Mouse (Mus musculus) forebrain, embryonic 11.5 days (tissue): ENCODE data around the gene Chst11. TPM values are rescaled to one million over a fixed set of nuclear protein-coding genes. Genes with fewer than 3 reads are reported as not detected.
A peak's percentile ranks its signal among the peaks of the same experiment; 100 is the strongest.

Source experiments
- ATAC-seq: fragments of 200-750 bp; cut with Nextera tagmentation; replicated peaks from 2 replicates; pipeline ENCODE4 v1.8.0; 2017; ENCODE audit warnings: moderate TSS enrichment; ENCODE audit not compliant: low FRiP score
- DNase-seq: peaks from one replicate; pipeline ENCODE4 v3.0.0-alpha.2; 2017; ENCODE audit warnings: low spot score
- H3K27ac ChIP-seq: fragments of 300-500 bp; sonication (generic); 2 replicates; pipeline ENCODE4 v1.5.1; 2014; ENCODE audit warnings: low read depth, low read length
- H3K27me3 ChIP-seq: fragments of 300-500 bp; sonication (generic); 2 replicates; pipeline ENCODE4 v1.6.1; 2014; ENCODE audit warnings: mild to moderate bottlenecking, low read length, mixed read lengths; ENCODE audit not compliant: control insufficient read depth, insufficient read depth
- H3K36me3 ChIP-seq: fragments of 300-500 bp; sonication (generic); 2 replicates; pipeline ENCODE4 v1.6.1; 2014; ENCODE audit warnings: mild to moderate bottlenecking, low read length, moderate library complexity, mixed read lengths; ENCODE audit not compliant: control insufficient read depth, insufficient read depth
- H3K4me1 ChIP-seq: fragments of 300-500 bp; sonication (generic); replicated peaks from 2 replicates; pipeline ENCODE4 v1.6.1; 2014; ENCODE audit warnings: low read length, mixed read lengths; ENCODE audit not compliant: control insufficient read depth, insufficient read depth
- H3K4me2 ChIP-seq: fragments of 300-500 bp; sonication (generic); 2 replicates; pipeline ENCODE4 v1.6.1; 2014; ENCODE audit warnings: low read depth, mild to moderate bottlenecking, low read length, moderate library complexity, mixed read lengths; ENCODE audit not compliant: severe bottlenecking
- H3K4me3 ChIP-seq: fragments of 300-500 bp; sonication (generic); 2 replicates; pipeline ENCODE4 v1.5.1; 2014; ENCODE audit warnings: low read depth, low read length
- H3K9ac ChIP-seq: fragments of 300-500 bp; sonication (generic); 2 replicates; pipeline ENCODE4 v1.6.1; 2014; ENCODE audit warnings: low read length
- H3K9me3 ChIP-seq: fragments of 300-500 bp; sonication (generic); 2 replicates; pipeline ENCODE4 v1.6.1; 2016; ENCODE audit warnings: low read length, mixed read lengths; ENCODE audit not compliant: control insufficient read depth
- WGBS: fragments of 180-500 bp; shearing (Covaris S2); extraction: QIAGEN DNeasy Blood & Tissue Kit; methylation state at CpG from one replicate; pipeline ENCODE4 v1.1.7; 2014; 5-methylcytosine and 5-hydroxymethylcytosine counted together
- polyA plus RNA-seq: library from polyadenylated mRNA; unstranded; fragments of >200 nt; fragmentation: Nextera tagmentation; extraction: Ambion mirVana; gene quantifications from 2 replicates; pipeline ENCODE4 v1.2.1, GENCODE M21; 2014

Gene Chst11
- polyA plus RNA-seq, 1 experiment from 2014 or later, result 1.9 TPM

DNA sequence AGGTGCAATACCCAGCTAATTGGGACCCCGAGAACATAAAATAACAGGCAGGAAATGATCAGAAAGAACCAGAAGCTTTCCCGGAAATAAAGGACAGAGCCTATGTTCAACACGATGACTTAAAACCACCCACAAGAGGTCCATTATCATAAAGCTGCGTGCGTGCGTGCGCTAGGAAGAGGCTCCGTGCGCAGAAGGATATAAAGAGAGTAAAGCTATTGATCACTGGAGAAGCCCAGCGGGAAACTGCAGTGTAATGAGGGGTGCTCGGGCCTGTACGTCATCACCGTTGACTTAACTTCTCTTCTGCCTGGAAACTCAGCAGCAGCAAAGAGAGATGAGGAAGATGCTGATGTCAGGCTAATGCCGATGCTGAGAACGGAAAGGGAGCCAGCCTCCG is 224.8 kb downstream of the Chst11 start:
- H3K27ac ChIP-seq, result peak overlapping the region; percentile 19; the same call in 1 of the 2 replicates
- H3K4me1 ChIP-seq, result peaks cover 2% of the 10 kb centered on the region; the same call in 1 of the 2 replicates
- no peak overlapping the region for H3K4me3 ChIP-seq
- H3K9ac ChIP-seq, result no peak overlapping the region
- no peak for DNase-seq
- WGBS, result 64% methylated on average over 16 of the region's 16 CpGs
- no peak for ATAC-seq
- no peak overlapping the region for H3K4me2 ChIP-seq
- H3K27me3 ChIP-seq, result no peaks in the 10 kb centered on the region
- no peaks in the 10 kb centered on the region for H3K36me3 ChIP-seq
- no peaks in the 10 kb centered on the region for H3K9me3 ChIP-seq

DNA sequence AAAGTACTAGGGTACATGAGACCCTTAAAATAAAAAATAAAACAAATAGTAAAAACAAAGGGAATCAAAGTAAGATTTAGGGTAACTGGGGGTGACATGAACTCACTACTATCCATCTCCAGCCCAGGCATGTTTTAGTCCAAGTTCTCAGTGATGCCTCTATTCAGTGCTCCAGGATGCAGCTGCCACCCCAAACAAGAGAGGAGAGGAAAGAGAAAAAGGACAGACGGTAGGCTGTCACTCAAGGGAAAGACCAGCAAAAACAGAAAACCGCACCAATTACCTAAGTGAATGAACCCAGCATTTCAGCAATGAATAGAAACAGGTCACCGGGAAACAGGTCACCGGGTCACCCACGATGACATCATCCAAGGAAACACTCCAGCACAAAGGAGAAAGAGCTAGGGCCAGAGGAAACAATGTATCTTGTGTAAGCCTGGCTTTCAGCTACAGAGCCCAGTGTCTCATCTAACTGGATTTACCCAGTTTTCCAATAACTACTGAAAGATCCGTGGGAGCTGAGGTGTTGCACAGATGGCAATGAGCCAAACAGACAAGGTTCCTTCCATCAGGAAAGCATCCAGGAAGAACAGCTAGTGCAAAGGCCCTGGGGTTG is 225.8 kb downstream of the Chst11 start:
- WGBS, result 16% methylated on average over 6 of the region's 6 CpGs
- ATAC-seq (peak; percentile 84), DNase-seq (peak; percentile 75)
- Histone ChIP-seq H3K4me3 (no peak overlapping the region), H3K9ac (no peak overlapping the region), H3K36me3 (no peaks in the 10 kb centered on the region), H3K9me3 (no peaks in the 10 kb centered on the region), H3K27ac (peak overlapping the region; percentile 20; the same call in 1 of the 2 replicates), H3K27me3 (no peaks in the 10 kb centered on the region), H3K4me1 (peaks cover 2% of the 10 kb centered on the region; the same call in 1 of the 2 replicates), H3K4me2 (no peak overlapping the region)

DNA sequence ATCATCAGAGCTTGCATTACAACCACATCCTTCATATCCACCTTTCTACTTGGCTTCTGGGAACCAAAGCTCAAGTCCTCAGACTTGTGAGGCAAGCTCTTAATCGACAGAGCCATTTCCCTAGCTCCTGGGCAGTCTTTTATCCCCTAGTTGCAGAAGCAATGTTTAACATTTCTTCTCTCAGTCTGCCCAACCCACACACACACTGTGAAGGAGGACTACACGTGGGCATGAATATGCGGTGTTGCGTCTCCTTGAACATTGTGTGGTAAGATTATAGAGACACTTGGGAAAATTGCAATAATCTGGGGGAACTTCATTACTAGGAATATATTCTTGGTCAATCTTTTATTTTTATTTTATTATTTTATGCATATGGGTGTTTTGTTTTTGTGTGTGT is 227.3 kb downstream of the Chst11 start:
- DNase-seq (no peak), ATAC-seq (no peak)
- Histone ChIP-seq H3K27me3 (no peaks in the 10 kb centered on the region), H3K27ac (no peak overlapping the region), H3K4me3 (no peak overlapping the region), H3K9ac (no peak overlapping the region), H3K9me3 (no peaks in the 10 kb centered on the region), H3K36me3 (no peaks in the 10 kb centered on the region), H3K4me1 (peaks cover 2% of the 10 kb centered on the region; the same call in 1 of the 2 replicates), H3K4me2 (no peak overlapping the region)
- WGBS, result 94% methylated on average over 4 of the region's 4 CpGs

DNA sequence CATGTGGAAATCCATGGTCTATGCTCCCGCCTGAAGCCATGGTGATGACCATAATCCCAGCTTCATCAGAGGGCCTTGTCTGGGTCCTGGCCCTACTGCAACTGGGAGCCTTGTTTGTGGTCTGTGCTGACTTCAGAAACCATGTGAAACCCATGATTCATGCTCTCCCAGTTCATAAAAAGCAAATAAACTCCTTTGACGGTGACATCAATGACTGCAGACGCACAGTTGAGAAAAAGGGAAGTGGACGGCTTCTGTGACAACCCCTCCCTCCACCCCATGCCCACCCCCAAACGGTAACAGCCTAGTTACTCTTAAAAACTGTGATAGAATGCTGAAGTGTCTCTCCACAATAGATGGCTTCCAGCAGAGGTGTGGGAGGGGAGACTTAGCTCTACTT is 230.3 kb downstream of the Chst11 start:
- no peak overlapping the region for H3K4me2 ChIP-seq
- ATAC-seq, result no peak

DNA sequence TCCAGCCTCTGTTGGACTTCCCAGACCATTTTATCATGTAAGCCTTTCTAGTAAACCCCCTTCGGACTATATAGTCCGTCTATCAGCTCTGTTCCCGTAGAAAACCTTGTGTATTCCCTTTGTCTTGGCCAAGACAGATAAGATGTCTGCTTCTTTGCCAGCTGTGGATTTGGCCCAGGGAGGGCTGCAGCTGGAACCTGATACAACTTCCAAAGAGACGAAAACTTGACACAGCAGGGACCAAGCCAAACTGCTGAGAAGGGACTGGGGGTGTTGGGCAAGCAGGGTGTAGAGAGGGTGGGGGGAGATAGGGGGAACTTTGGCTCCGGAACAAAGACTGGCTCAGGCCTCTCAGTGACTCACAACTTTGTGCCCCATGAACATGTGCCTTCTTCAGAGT is 232.0 kb downstream of the Chst11 start:
- Histone ChIP-seq H3K27me3 (no peaks in the 10 kb centered on the region), H3K9me3 (no peaks in the 10 kb centered on the region), H3K4me2 (no peak overlapping the region), H3K36me3 (no peaks in the 10 kb centered on the region), H3K27ac (no peak overlapping the region), H3K9ac (no peak overlapping the region), H3K4me1 (no peaks in the 10 kb centered on the region), H3K4me3 (no peak overlapping the region)
- ATAC-seq (no peak), DNase-seq (no peak)
- 82% methylated on average over 5 of the region's 5 CpGs for WGBS

More for the DNA sequence above, 230.3 kb downstream of the Chst11 start:
- no peaks in the 10 kb centered on the region for H3K9me3 ChIP-seq
- H3K27me3 ChIP-seq, result no peaks in the 10 kb centered on the region
- no peak overlapping the region for H3K4me3 ChIP-seq
- no peaks in the 10 kb centered on the region for H3K36me3 ChIP-seq
- H3K4me1 ChIP-seq, result peaks cover 2% of the 10 kb centered on the region; the same call in 1 of the 2 replicates
- 80% methylated on average over 5 of the region's 5 CpGs for WGBS
- H3K27ac ChIP-seq, result no peak overlapping the region
- no peak overlapping the region for H3K9ac ChIP-seq
- DNase-seq, result no peak

- no peaks in the 10 kb centered on the region for H3K27me3 ChIP-seq
These were observed 233.5 kb downstream of the Chst11 start for GRCm38 (mm10) chr10:83218778-83219177.

GRCm38 (mm10) chr10:83219729-83220128 is 234.4 kb downstream of the Chst11 start:
- no peak overlapping the region for H3K27ac ChIP-seq
- no peaks in the 10 kb centered on the region for H3K27me3 ChIP-seq
- no peak overlapping the region for H3K4me3 ChIP-seq
- H3K4me1 ChIP-seq, result no peaks in the 10 kb centered on the region
- H3K36me3 ChIP-seq, result no peaks in the 10 kb centered on the region
- H3K9ac ChIP-seq, result no peak overlapping the region
- H3K9me3 ChIP-seq, result no peaks in the 10 kb centered on the region
- peak; percentile 61; the same call in 1 of the 2 replicates for ATAC-seq
- H3K4me2 ChIP-seq, result no peak overlapping the region
- DNase-seq, result peak; percentile 79
- 31% methylated on average over 12 of the region's 12 CpGs for WGBS

More at GRCm38 (mm10) chr10:83218778-83219177, 233.5 kb downstream of the Chst11 start:
- no peak overlapping the region for H3K4me2 ChIP-seq
- H3K36me3 ChIP-seq, result no peaks in the 10 kb centered on the region
- DNase-seq (no peak), ATAC-seq (no peak)
- WGBS, result 51% methylated on average over 2 of the region's 2 CpGs
- no peak overlapping the region for H3K4me3 ChIP-seq
- no peaks in the 10 kb centered on the region for H3K4me1 ChIP-seq
- H3K27ac ChIP-seq, result no peak overlapping the region
- no peak overlapping the region for H3K9ac ChIP-seq
- no peaks in the 10 kb centered on the region for H3K9me3 ChIP-seq

DNA sequence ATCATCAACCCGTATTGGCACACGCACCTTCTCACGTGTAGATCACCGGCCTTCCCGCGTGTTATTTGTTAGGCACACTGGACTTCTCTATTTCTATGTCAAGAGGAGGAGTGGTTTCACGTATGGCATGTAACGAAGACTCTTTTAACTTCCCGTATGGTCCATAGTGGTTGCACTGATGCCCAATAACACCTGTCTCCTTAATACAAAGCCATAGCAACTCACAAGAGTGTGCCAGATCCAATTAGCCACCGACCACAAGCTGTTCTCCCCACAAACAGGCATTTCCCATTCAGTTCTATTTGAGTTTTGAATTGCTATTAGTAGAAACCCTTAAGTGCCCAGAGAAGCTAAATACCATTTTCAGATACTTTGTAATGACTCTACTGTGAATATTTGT is 234.9 kb downstream of the Chst11 start:
- Histone ChIP-seq H3K4me3 (no peak overlapping the region), H3K36me3 (no peaks in the 10 kb centered on the region), H3K4me2 (no peak overlapping the region), H3K9ac (no peak overlapping the region), H3K9me3 (no peaks in the 10 kb centered on the region), H3K27me3 (no peaks in the 10 kb centered on the region), H3K4me1 (no peaks in the 10 kb centered on the region), H3K27ac (no peak overlapping the region)
- ATAC-seq, result no peak
- no peak for DNase-seq
- WGBS, result 85% methylated on average over 10 of the region's 10 CpGs

- ATAC-seq, result no peak
These were observed 235.5 kb downstream of the Chst11 start for GRCm38 (mm10) chr10:83220847-83221246.

More at GRCm38 (mm10) chr10:83220847-83221246, 235.5 kb downstream of the Chst11 start:
- H3K4me1 ChIP-seq, result no peaks in the 10 kb centered on the region
- DNase-seq, result no peak
- no peak overlapping the region for H3K4me2 ChIP-seq
- H3K36me3 ChIP-seq, result no peaks in the 10 kb centered on the region
- H3K9ac ChIP-seq, result no peak overlapping the region
- 91% methylated on average over 3 of the region's 3 CpGs for WGBS
- H3K4me3 ChIP-seq, result no peak overlapping the region
- no peaks in the 10 kb centered on the region for H3K9me3 ChIP-seq
- H3K27ac ChIP-seq, result no peak overlapping the region
- no peaks in the 10 kb centered on the region for H3K27me3 ChIP-seq
